Mouse (Mus musculus): Measurements from ENCODE around the gene Radil.
A peak's percentile ranks its signal among the peaks of the same experiment; 100 is the strongest.

Gene Radil

DNA sequence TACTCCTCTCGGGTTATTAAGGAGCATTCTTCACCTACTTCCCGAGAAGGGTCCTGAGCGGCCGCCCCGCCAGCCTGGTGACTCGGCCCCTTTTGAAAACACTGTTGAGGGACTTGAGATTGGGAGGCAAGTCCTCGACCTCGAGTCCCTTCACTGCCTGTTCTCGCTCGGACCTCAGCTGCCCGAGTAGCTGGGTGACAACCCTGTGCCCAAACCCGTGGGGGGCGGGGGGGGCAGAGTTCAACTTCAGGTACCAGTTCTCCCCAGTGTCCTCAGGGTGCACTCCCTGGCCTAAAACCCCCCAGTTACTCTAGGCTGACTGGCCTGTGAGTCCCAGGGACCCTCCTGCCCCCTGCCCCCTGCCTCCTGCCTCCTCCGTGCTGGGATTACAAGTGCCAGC, 106.9 kb downstream of the Radil start:
- DNase-seq = no peak

DNA sequence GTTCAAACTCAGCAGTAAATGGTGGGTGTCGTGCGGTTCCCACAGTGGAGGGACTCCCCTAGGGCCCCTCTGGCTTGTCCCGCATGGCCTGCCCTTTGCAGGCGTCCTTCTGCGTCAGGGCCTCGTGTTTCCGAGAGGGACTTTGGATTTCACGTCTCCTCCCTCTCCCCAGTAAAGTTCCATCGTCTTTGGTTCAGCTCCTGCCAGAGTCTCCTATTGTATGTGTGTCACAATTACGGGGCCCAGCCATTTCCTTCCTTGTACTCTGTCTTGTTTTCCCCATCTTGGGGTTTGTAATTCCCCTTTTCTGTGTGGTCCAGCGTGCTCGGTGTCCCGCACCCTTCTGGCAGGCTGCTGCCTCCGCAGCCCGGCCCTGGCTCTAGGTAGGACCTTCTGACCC, 107.4 kb downstream of the Radil start:
- no peak for DNase-seq

DNA sequence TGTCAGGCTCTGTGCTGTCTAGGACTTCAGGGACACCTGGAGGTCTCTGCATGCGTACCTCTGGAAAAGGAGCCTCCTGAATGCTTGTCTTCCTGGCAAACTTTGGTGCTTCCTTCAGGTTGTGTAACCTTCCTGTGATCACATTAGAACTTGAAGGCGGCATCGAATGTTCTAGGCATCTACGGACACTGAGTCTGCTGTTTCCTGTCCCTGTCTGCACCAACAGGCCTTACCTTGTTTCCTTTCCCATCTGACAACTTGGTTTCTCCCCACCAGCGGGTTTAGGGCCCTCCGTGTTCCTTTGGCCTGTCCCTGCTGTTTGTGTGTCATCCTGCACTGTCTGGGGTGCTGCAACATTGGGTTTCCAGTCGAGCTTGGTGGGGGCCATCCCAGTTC, 108.9 kb downstream of the Radil start:
- DNase-seq = no peak

DNA sequence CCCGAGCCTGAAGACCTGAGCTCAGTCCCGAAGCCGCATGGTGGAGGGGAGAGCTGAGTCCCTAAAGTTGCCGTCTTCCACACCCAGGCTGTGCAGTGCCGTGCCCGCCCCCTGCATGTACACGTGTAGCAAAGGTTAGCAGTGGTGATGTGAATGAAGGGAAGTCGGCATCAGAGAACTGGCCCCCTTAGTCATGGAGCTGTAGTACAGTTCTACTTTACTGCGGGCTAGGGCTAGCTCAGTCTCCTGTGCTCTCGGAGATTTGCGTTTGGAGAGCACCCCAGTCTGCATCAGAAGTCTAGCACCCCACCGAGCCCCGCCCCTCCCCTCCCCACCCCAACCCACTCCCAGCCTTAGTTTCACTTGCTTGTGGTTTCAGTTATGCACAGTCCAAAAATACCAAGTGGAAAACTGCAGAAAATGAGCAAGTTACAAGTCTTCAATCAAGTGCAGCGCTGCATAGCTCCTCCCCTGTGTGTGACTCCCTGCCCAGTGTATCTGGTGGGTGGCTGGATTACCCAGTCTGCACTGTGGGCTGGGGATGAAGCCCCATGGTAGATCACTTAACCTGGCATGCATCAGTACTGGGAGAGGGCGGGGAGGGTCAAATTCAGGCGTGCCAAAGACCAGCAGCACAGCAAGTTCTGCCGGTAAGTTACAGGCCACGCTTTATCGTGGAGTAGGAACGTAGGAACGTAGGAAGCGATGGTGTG, 109.4 kb downstream of the Radil start:
- DNase-seq = peak in 1 of 2 experiments; percentile 40

DNA sequence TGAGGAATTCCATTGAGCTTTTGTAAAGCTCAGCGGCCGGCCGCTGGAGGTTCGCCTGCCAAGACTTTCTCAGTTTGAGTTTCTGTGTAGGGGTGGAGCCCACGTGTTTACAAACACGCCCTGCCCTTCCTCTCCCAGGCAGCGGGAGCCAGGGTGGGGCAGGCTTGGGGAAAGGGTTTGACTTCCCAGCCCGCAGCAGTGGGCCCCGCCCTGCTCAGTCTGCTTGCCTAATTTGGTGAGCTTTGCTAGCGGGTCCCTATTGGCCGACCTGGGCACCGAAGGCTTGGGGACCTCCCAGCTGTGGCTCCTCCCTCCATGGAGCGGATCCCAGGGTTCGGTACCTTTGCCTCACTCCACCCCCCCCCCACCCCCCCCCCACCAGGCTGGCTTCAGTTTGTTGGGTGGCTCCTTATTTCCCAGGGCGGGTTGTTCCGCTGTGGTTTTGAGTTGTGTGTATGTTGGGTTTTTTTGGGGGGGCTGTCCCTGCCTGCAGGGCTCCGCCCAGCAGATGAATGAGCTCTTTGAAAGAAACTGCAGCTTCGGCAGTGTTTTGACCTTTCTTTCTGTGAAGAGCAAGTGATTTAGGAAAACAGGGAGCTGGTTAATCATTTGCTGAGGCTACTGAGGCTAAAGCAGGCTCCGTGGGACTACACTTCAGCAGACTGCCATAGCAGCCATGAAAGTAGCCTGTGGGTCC, 110.3 kb downstream of the Radil start:
- DNase-seq = peak; percentile 78 to 83

DNA sequence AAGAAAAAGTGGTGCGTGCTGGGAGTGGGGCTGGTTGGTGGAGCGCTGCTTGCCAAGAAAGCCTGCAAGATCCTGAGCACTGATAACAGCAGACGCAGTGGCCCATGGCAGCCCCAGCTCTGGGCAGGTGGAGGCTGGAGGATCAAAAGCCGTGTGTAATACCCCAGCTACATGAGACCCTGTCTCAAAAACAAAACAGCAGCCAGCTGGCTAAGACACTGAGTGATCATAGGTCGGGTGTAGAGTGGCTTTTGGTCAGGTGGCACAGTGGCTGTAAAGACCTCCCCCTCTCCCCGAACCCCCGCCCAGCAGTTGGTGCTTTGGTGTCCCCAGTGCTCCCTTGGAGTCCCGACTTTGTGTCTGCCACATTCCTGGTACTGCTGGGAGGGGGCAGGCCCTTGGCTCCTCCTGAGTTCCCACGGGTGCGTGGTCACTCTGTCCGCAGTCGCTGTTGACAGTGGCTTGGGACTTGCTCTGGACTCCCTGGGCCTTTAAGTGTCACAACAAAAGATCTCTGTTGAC, 110.9 kb downstream of the Radil start:
- DNase-seq = no peak

DNA sequence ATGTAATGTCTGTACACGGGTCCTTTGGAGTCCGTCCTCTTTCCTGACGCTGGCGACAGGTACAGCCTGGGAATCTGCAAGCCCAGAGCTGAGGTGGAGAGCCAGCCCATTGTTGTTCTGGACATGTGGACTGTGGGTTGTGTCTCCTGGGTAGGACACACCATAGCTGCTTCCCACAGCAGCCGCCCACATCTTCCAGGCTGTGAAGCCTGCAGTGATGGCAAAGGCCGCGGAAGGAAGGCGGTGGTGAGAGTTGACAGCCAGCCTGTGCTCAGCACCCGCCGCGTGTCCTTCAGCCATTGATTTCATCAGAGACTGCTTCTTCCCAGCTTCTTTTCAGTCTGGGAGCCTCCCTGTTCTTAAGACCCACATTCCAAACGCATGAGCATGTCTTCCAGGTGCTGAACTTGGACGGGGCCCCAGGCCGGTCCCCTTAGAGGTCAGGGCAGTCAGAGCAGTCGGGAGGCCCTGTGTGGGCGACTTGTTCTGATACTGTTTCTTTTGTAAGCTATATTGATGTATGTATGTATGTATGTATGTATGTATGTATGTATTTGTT, 112.4 kb downstream of the Radil start:
- DNase-seq = no peak

DNA sequence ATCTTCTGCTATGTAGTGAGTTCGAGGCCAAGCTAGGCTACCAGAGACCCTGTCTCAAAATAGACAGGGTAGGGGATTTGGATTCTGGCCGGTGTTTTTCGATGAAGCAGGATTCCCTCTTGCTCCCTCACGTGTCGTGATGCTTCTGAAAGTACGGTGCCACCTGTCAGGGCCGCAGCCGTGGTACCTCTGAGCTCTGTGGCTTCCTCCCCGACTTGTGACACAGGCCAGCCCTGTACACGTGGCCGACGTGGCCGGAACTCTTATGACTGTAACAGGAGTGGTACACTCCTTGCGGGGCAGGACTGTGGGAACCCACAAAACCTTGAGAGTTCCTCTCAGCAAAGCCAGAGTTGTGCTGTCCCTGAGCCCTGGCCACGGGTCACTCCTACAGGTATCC, 115.2 kb downstream of the Radil start:
- no peak for DNase-seq

All from spleen, adult 18-20 months (tissue).